Mouse (Mus musculus) heart, embryonic 12.5 days (tissue): ENCODE measurements around the gene Bglap3. TPM values are rescaled to one million over a fixed set of nuclear protein-coding genes. Genes with fewer than 3 reads are reported as not detected.

Experiments
- ATAC-seq: fragments of 200-750 bp; cut with Nextera tagmentation; 2 replicates; pipeline ENCODE4 v1.8.0; 2017; ENCODE audit warnings: moderate TSS enrichment, moderate library complexity; ENCODE audit not compliant: insufficient number of reproducible peaks, low FRiP score
- H3K27ac ChIP-seq: fragments of 300-500 bp; sonication (generic); 2 replicates; pipeline ENCODE4 v1.5.1; 2016; ENCODE audit warnings: mild to moderate bottlenecking, moderate library complexity; ENCODE audit not compliant: poor library complexity, severe bottlenecking
- H3K27me3 ChIP-seq: fragments of 300-500 bp; sonication (generic); replicated peaks from 2 replicates; pipeline ENCODE4 v1.6.1; 2016; ENCODE audit warnings: mild to moderate bottlenecking, moderate library complexity
- H3K36me3 ChIP-seq: fragments of 300-500 bp; sonication (generic); 2 replicates; pipeline ENCODE4 v1.6.1; 2016; ENCODE audit warnings: mild to moderate bottlenecking, moderate library complexity
- H3K4me1 ChIP-seq: fragments of 300-500 bp; sonication (generic); replicated peaks from 2 replicates; pipeline ENCODE4 v1.6.1; 2016; ENCODE audit warnings: mild to moderate bottlenecking
- H3K4me2 ChIP-seq: fragments of 300-500 bp; sonication (generic); 2 replicates; pipeline ENCODE4 v1.6.1; 2016; ENCODE audit warnings: mild to moderate bottlenecking, moderate library complexity
- H3K4me3 ChIP-seq: fragments of 300-500 bp; sonication (generic); 2 replicates; pipeline ENCODE4 v1.5.1; 2016; ENCODE audit warnings: mild to moderate bottlenecking
- H3K9ac ChIP-seq: fragments of 300-500 bp; sonication (generic); 2 replicates; pipeline ENCODE4 v1.6.1; 2016; ENCODE audit warnings: mild to moderate bottlenecking, moderate library complexity
- H3K9me3 ChIP-seq: fragments of 300-500 bp; sonication (generic); replicated peaks from 2 replicates; pipeline ENCODE4 v1.6.1; 2016; ENCODE audit warnings: mild to moderate bottlenecking, moderate library complexity
- WGBS: fragments of 180-500 bp; shearing (Covaris S2); methylation state at CpG from one replicate; pipeline ENCODE4 v1.1.7; 2016; 5-methylcytosine and 5-hydroxymethylcytosine counted together
- polyA plus RNA-seq: library from polyadenylated mRNA; unstranded; fragments of >200 nt; fragmentation: Nextera tagmentation; extraction: Ambion mirVana; gene quantifications from 2 replicates; pipeline ENCODE4 v1.2.1, GENCODE M21; 2016

Gene Bglap3
- polyA plus RNA-seq, 1 experiment from 2014 or later: 0.10 TPM

DNA sequence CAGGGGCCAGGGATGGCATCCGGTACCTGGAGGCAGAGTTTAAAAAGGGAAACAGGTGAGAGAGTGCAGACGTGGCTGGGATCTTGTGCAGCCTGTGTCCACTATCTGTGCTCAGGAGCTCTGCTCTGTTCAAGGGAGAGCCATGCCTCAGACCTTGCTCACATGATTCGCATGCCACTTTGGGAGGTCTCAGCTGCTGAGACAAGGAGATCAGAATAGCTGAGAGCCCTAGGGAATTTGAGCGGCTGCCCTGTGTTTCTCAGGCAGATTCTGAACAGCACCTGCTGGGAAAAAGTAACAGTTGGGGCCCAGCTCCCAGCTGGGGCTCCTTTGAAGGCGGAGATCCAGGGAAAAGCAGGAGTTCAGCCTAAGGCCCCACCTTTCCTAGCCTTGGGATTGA is 13.0 kb downstream of the Bglap3 start:
- Histone ChIP-seq H3K27ac (peak overlapping the region; percentile 53), H3K27me3 (no peaks in the 10 kb centered on the region), H3K36me3 (peaks cover 81% of the 10 kb centered on the region), H3K9ac (0 out of 2 replicates have a peak overlapping the region, but pooled peaks have one; percentile 18), H3K4me1 (peaks cover 39% of the 10 kb centered on the region), H3K4me3 (no peak overlapping the region), H3K9me3 (no peaks in the 10 kb centered on the region), H3K4me2 (no peak overlapping the region)
- ATAC-seq: no peak
- WGBS: 54% methylated on average over 5 of the region's 5 CpGs

GRCm38 (mm10) chr3:88354396-88355165 is 18.0 kb downstream of the Bglap3 start:
- Histone ChIP-seq H3K9ac (no peak overlapping the region), H3K4me2 (no peak overlapping the region), H3K36me3 (peaks cover 99% of the 10 kb centered on the region), H3K27ac (no peak overlapping the region), H3K4me3 (no peak overlapping the region), H3K4me1 (peaks cover 11% of the 10 kb centered on the region), H3K9me3 (no peaks in the 10 kb centered on the region), H3K27me3 (no peaks in the 10 kb centered on the region)
- WGBS: 93% methylated on average over 8 of the region's 8 CpGs
- ATAC-seq: no peak

DNA sequence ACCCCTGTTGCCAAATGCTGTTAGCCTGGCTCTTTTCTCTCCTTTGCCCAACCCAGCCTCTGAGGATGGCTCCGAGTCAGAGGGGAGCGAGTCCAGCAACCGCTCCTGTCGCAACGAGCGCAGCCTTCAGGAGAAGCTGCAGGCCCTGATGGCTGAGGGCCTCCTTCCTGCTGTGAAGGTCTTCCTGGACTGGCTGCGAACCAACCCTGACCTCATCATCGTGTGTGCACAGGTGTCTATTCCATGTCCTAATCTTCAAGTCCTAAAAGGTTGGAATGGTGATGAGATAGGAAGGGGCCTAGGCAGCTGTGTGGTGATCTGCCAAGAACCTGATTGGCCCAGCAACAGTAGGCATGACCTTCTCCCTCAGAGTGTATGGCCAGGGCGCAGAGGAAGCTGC is 19.6 kb downstream of the Bglap3 start:
- no peaks in the 10 kb centered on the region for H3K27me3 ChIP-seq
- H3K4me1 ChIP-seq: no peaks in the 10 kb centered on the region
- no peak overlapping the region for H3K27ac ChIP-seq
- H3K36me3 ChIP-seq: peaks cover 98% of the 10 kb centered on the region
- no peak overlapping the region for H3K4me3 ChIP-seq
- no peak overlapping the region for H3K4me2 ChIP-seq
- no peak for ATAC-seq
- no peak overlapping the region for H3K9ac ChIP-seq
- H3K9me3 ChIP-seq: no peaks in the 10 kb centered on the region
- 90% methylated on average over 9 of the region's 9 CpGs for WGBS

- Histone ChIP-seq H3K27ac (no peak overlapping the region), H3K9me3 (no peaks in the 10 kb centered on the region), H3K27me3 (no peaks in the 10 kb centered on the region), H3K36me3 (peaks cover 98% of the 10 kb centered on the region), H3K4me2 (no peak overlapping the region), H3K4me1 (no peaks in the 10 kb centered on the region), H3K4me3 (no peak overlapping the region), H3K9ac (no peak overlapping the region)
- WGBS: 76% methylated on average over 13 of the region's 13 CpGs
- 0 out of 2 replicates have a peak, but pooled peaks have one; percentile 22 for ATAC-seq
Measured at GRCm38 (mm10) chr3:88350732-88351131, 21.8 kb downstream of the Bglap3 start.

DNA sequence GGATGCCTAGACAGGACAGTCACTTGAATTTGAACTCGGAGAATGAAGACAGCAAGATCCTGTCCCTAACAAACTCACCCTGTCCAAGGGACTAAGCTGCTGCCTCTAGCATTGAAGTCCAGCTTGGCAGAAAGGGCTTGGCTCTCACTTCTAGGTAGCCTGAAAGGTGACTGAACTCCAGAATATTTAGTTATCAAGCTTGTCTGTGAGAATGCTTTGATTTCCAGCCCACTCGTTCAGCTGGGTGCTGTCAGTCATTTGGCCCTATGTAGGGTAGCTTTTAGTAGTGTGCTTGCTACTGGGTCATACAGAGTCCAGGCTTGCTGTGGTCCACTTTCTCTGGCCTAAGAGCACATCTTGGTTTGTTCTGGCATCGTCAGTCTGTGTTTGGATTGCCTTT is 33.5 kb downstream of the Bglap3 start:
- Histone ChIP-seq H3K4me1 (peaks cover 32% of the 10 kb centered on the region), H3K4me3 (no peak overlapping the region), H3K9ac (no peak overlapping the region; the same call in 1 of the 2 replicates), H3K36me3 (peaks cover 30% of the 10 kb centered on the region), H3K9me3 (no peaks in the 10 kb centered on the region), H3K4me2 (0 out of 2 replicates have a peak overlapping the region, but pooled peaks have one; percentile 28), H3K27ac (no peak overlapping the region), H3K27me3 (no peaks in the 10 kb centered on the region)
- WGBS: 61% methylated on average over 3 of the region's 3 CpGs
- ATAC-seq: no peak

- no peak overlapping the region for H3K4me3 ChIP-seq
- no peak for ATAC-seq
- 63% methylated on average over 7 of the region's 7 CpGs for WGBS
- no peak overlapping the region for H3K27ac ChIP-seq
- peaks cover 23% of the 10 kb centered on the region for H3K36me3 ChIP-seq
- H3K27me3 ChIP-seq: no peaks in the 10 kb centered on the region
- peaks cover 35% of the 10 kb centered on the region for H3K4me1 ChIP-seq
- no peak overlapping the region for H3K9ac ChIP-seq
- no peak overlapping the region for H3K4me2 ChIP-seq
- H3K9me3 ChIP-seq: no peaks in the 10 kb centered on the region
Measured at GRCm38 (mm10) chr3:88338316-88338715, 34.2 kb downstream of the Bglap3 start.

- H3K27ac ChIP-seq: peak overlapping the region; percentile 37
- no peaks in the 10 kb centered on the region for H3K27me3 ChIP-seq
- H3K4me2 ChIP-seq: peak overlapping the region; percentile 81
- H3K9me3 ChIP-seq: no peaks in the 10 kb centered on the region
- peak overlapping the region; percentile 45 for H3K9ac ChIP-seq
- ATAC-seq: peak; percentile 48; the same call in 1 of the 2 replicates
- H3K36me3 ChIP-seq: peaks cover 15% of the 10 kb centered on the region
- 47% methylated on average over 11 of the region's 11 CpGs for WGBS
- H3K4me1 ChIP-seq: peaks cover 35% of the 10 kb centered on the region
- H3K4me3 ChIP-seq: peak overlapping the region; percentile 92
Measured at GRCm38 (mm10) chr3:88337367-88338020, 35.0 kb downstream of the Bglap3 start.

- Histone ChIP-seq H3K9ac (peak within 1 kb of the TSS; percentile 95), H3K27ac (peak within 1 kb of the TSS; percentile 96), H3K4me2 (peak within 1 kb of the TSS; percentile 81), H3K36me3 (peaks cover 3% of the 10 kb centered on the region; the same call in 1 of the 2 replicates), H3K9me3 (no peaks in the 10 kb centered on the region), H3K4me3 (peak within 1 kb of the TSS; percentile 92), H3K27me3 (no peaks in the 10 kb centered on the region), H3K4me1 (peaks cover 35% of the 10 kb centered on the region)
- 2% methylated on average over 66 of the region's 66 CpGs for WGBS
- peak; percentile 92 for ATAC-seq
Measured at GRCm38 (mm10) chr3:88336058-88337013, 36.2 kb downstream of the Bglap3 start, which contains the start of the genes Tmem79 and Smg5. Gene Tmem79 (minus strand): TSS chr3:88336148. Gene Smg5 (plus strand): TSS chr3:88336260.

GRCm38 (mm10) chr3:88335436-88336053 is 37.0 kb downstream of the Bglap3 start:
- Histone ChIP-seq H3K4me2 (peak overlapping the region; percentile 81), H3K9me3 (no peaks in the 10 kb centered on the region), H3K36me3 (peaks cover 3% of the 10 kb centered on the region; the same call in 1 of the 2 replicates), H3K4me3 (peak overlapping the region; percentile 92), H3K9ac (peak overlapping the region; percentile 95), H3K4me1 (peaks cover 35% of the 10 kb centered on the region), H3K27ac (peak overlapping the region; percentile 96), H3K27me3 (no peaks in the 10 kb centered on the region)
- WGBS: 1% methylated on average over 27 of the region's 27 CpGs
- ATAC-seq: peak; percentile 52

GRCm38 (mm10) chr3:88334902-88335435 is 37.6 kb downstream of the Bglap3 start:
- Histone ChIP-seq H3K4me1 (peaks cover 35% of the 10 kb centered on the region), H3K36me3 (peaks cover 7% of the 10 kb centered on the region; the same call in 1 of the 2 replicates), H3K27ac (peak overlapping the region; percentile 96; the same call in 1 of the 2 replicates), H3K27me3 (no peaks in the 10 kb centered on the region), H3K9me3 (no peaks in the 10 kb centered on the region), H3K4me2 (peak overlapping the region; percentile 81), H3K9ac (peak overlapping the region; percentile 95), H3K4me3 (peak overlapping the region; percentile 92)
- WGBS: 38% methylated on average over 3 of the region's 3 CpGs
- ATAC-seq: no peak
